Mouse (Mus musculus): ENCODE data around the gene Itprid2.

- TF ChIP-seq POU5F1 (IDR thresholded peaks at IDR 0.05; ENCODE audit: borderline replicate concordance, low read length) (no peak), CTCF (conservative IDR thresholded peaks at IDR 0.05; ENCODE audit: low read length) (no peak)
Observed at GRCm38 (mm10) chr2:79695939-79696338, 60.8 kb downstream of the Itprid2 start.
